Mouse (Mus musculus) cortical plate, adult 2 months (tissue): ENCODE measurements around the gene Mapkapk2.

Source experiments
- CTCF ChIP-seq: fragments of 200-500 bp; IDR thresholded peaks from 2 replicates; pipeline ENCODE4 v1.5.1; 2011; ENCODE audit warnings: mild to moderate bottlenecking, control low read depth, low read length; ENCODE audit not compliant: insufficient read depth; ENCODE audit errors: extremely low read depth
- POLR2A ChIP-seq: fragments of 200-500 bp; IDR thresholded peaks from 2 replicates; pipeline ENCODE4 v1.6.1; 2011; ENCODE audit warnings: mild to moderate bottlenecking, low read length, control low read depth; ENCODE audit not compliant: insufficient read depth; ENCODE audit errors: extremely low read depth

DNA sequence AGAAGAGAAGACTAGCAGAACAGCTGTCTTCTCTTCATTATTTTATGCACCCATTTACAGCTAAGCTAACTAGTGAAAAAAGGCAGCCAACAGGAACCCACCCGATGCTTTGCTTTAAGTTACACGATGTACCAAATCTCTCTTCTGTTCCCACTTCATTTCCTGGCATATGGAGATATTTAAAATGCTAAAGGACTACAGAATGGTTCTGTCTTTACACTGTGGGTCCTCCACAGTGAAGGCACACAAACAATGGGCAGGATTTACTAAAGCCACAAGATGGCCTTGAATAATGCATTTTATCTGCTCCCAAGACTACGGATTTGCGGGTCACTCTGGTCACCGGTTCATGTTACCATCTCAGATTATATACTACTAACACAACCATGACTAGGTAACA lies 39.5 kb upstream of the Mapkapk2 start:
- TF ChIP-seq POLR2A: no peak
- no peak for TF ChIP-seq CTCF
